Mouse (Mus musculus): ENCODE measurements at regions not wholly inside any gene's neighbourhood (a gene's known extent, or its start where the extent isn't known, plus 50 kb on each side); places are given as distances from the start of the nearest gene placed in this dataset.

DNA sequence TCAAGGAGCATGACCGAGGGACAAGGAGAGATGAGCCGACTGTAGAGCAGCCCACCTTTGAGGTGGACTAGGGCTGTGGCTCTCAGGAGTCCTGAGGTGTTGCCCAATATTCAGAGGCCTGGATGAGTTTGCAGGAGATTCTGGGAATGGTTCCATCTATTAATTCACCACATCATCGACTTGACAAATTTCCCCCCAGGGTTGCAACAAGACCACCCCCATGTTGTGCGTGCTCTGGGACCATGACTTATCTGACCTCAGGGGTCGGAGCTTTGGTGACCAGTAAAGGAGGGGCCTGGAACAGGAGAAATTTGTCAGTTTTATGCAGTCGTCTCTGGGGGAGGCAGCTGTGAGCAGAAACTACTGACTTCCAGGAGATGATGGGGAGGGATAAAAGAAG, 63.5 kb upstream of the 1600014C23Rik start:
- DNase-seq (ENCODE audit: low spot score in 2 of 2): no peak

DNA sequence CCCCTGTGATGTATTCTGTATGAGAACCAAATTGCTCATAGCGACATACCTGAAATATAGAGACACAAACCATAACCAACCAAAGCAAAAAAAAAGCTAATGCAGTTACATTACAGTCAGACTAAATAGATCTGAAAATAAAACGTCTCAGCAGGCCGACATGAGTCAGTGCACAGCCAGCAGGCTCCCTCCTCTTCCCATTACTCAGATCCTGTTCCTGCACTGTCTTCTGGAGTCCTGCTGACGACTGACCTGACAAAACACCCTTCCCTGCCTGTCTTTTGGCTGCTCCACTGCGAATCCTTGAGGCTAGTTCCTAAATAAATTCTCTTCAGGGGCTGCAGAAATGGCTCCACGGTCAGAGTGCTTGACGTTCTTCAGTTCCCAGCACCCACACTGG, 61.3 kb upstream of the 1600014C23Rik start:
- no peak for DNase-seq (ENCODE audit: low spot score in 2 of 2)

DNA sequence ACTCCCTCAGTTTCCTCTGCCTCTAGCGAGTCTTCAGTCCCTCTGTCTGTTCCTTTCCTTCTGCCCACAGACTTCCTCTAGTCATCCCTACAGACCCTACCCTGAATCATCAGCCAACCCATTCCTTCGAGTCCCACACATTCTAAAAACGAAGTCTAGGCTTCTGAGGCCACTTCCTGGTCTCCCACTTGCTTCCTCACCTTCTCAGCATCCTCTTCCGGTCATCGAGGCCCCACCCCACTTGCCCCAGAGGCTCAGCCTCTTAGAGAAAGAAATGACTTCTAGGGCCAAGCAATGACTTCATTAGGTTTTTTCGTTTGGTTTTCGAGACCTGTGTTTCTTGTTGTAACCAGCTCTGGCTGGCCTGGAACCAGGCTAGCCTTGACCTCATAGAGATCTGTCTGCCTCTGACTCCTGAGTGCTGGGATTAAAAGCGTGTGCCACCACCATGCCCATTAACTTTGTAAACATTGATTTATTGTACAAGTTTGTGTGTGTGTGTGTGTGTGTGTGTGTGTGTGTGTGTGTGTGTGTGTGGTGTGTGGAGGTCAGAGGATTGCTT, 57.4 kb upstream of the 1600014C23Rik start:
- DNase-seq (ENCODE audit: low spot score in 2 of 2): no peak

DNA sequence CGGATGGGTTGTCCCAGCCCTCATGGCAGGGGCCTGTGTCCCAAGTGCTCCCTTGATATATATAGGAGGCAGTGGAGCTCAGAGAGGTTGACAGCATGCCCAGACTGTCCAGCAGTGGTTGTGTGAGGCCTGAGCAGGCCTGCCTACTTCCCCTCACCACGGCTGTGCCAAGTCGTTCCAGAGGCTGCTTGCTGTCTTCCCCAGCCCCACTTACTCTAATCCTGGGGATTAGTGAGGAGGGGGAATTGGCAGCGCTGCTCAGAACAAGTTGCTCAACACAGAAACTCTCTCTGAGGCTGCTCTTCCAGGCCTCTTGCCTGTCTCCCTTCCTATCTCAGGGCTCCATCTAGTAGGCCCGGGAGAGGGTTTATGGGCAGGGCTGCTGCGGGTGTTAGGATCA, 56.1 kb upstream of the 1600014C23Rik start:
- DNase-seq (ENCODE audit: low spot score in 2 of 2): no peak

DNA sequence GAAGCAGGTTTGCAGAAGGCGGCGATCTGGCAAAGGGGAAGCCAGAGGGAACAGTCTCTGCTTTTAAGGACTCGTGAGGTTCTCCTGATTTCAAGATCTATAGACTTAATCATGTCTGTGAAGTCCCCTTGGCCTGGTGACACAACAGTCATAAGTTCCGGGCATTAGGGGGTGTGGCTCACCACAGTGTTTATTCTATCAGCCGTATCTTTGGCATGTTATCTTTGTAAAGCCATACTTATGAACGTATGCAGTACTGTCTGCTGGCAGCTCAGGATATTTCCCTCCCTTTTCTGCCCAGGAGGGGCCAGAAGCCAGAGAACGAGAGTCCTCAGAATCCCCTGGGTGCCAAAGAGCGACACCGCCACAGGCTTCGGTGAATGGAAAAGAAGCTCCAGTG, 51.3 kb upstream of the 1600014C23Rik start:
- no peak for DNase-seq (ENCODE audit: low spot score in 2 of 2)

DNA sequence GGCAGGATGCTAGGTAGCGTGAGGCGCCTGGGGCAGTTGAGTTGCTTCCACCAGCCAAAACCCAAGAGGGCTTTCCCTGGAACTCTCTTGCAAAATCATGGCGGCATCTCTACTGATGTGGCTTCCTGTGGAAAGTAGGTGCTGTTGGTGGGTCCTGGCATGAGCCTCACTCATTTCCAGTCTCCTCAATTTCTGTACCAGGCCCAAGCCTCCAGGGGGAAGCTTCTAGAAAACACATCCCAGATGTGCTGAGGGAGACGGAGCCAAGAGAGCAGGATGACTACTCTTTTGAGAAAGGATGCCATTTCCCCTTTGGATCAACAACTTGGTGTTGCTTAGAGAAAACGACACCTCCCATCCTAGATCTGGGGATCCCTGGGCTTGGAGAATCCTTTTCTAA, 50.9 kb upstream of the 1600014C23Rik start:
- no peak for DNase-seq (ENCODE audit: low spot score in 2 of 2)
